Mouse (Mus musculus) heart, postnatal 0 days (tissue): ENCODE data around the gene Alg11. TPM values are rescaled to one million over a fixed set of nuclear protein-coding genes. Genes with fewer than 3 reads are reported as not detected.

Experiments used
- ATAC-seq: fragments of 200-750 bp; cut with Nextera tagmentation; 2 replicates; pipeline ENCODE4 v1.8.0; 2017; ENCODE audit warnings: low read depth, moderate number of reproducible peaks, moderate library complexity; ENCODE audit not compliant: insufficient read depth
- DNase-seq: peaks from one replicate; pipeline ENCODE4 v3.0.0-alpha.2; 2016; ENCODE audit warnings: low spot score
- H3K27ac ChIP-seq: fragments of 300-500 bp; sonication (generic); 2 replicates; pipeline ENCODE4 v1.5.1; 2014; ENCODE audit warnings: low read depth, mild to moderate bottlenecking
- H3K27me3 ChIP-seq: fragments of 300-500 bp; sonication (generic); 2 replicates; pipeline ENCODE4 v1.6.1; 2014; ENCODE audit warnings: low read length, mixed read lengths; ENCODE audit not compliant: control insufficient read depth, insufficient read depth
- H3K36me3 ChIP-seq: fragments of 300-500 bp; sonication (generic); replicated peaks from 2 replicates; pipeline ENCODE4 v1.6.1; 2014; ENCODE audit warnings: low read length, mixed read lengths; ENCODE audit not compliant: control insufficient read depth, insufficient read depth
- H3K4me1 ChIP-seq: fragments of 300-500 bp; sonication (generic); 2 replicates; pipeline ENCODE4 v1.6.1; 2014; ENCODE audit warnings: antibody characterized with exemption; ENCODE audit not compliant: control insufficient read depth, insufficient read depth
- H3K4me2 ChIP-seq: fragments of 300-500 bp; sonication (generic); 2 replicates; pipeline ENCODE4 v1.6.1; 2014; ENCODE audit warnings: low read depth, mild to moderate bottlenecking, low read length, moderate library complexity
- H3K4me3 ChIP-seq: fragments of 300-500 bp; sonication (generic); 2 replicates; pipeline ENCODE4 v1.5.1; 2014; ENCODE audit warnings: low read depth, low read length
- H3K9ac ChIP-seq: fragments of 300-500 bp; sonication (generic); replicated peaks from 2 replicates; pipeline ENCODE4 v1.6.1; 2014; ENCODE audit warnings: low read depth, low read length, mixed read lengths
- H3K9me3 ChIP-seq: fragments of 300-500 bp; sonication (generic); replicated peaks from 2 replicates; pipeline ENCODE4 v1.6.1; 2016; ENCODE audit warnings: low read length; ENCODE audit not compliant: control insufficient read depth
- CTCF ChIP-seq: IDR thresholded peaks from 2 replicates; pipeline ENCODE4 v1.5.1; 2016; ENCODE audit warnings: antibody characterized with exemption, control low read depth, low read depth
- EP300 ChIP-seq: IDR thresholded peaks from 2 replicates; pipeline ENCODE4 v1.6.1; 2016; ENCODE audit warnings: antibody characterized with exemption, low read depth
- WGBS: fragments of 180-500 bp; shearing (Covaris S2); extraction: QIAGEN DNeasy Blood & Tissue Kit; methylation state at CpG from one replicate; pipeline ENCODE4 v1.1.7; 2014; 5-methylcytosine and 5-hydroxymethylcytosine counted together
- polyA plus RNA-seq: library from polyadenylated mRNA; unstranded; fragments of >200 nt; fragmentation: Nextera tagmentation; extraction: Ambion mirVana; gene quantifications from 2 replicates; pipeline ENCODE4 v1.2.1, GENCODE M21; 2015
- total RNA-seq: library from RNA; depleted of rRNA; stranded (reverse); fragments of >200 nt; gene quantifications from 2 replicates; pipeline ENCODE4 v1.2.3, GENCODE M21; 2014; ENCODE audit warnings: low replicate concordance

The Alg11 gene
- total and polyA plus RNA-seq, 2 experiments from 2014 or later: 8.2 to 46.8 TPM

GRCm38 (mm10) chr8:22055492-22055877, 5.0 kb upstream of the Alg11 start:
- ATAC-seq (no peak), DNase-seq (no peak)
- Histone ChIP-seq H3K9ac (no peak overlapping the region), H3K4me3 (no peak overlapping the region), H3K27ac (no peak overlapping the region), H3K4me2 (no peak overlapping the region), H3K9me3 (no peaks in the 10 kb centered on the region), H3K36me3 (no peaks in the 10 kb centered on the region), H3K27me3 (peaks cover 24% of the 10 kb centered on the region; the same call in 1 of the 2 replicates), H3K4me1 (no peaks in the 10 kb centered on the region)
- TF ChIP-seq EP300 (no peak), CTCF (no peak)
- 86% methylated on average over 2 of the region's 2 CpGs for WGBS

GRCm38 (mm10) chr8:22056850-22057249, 3.7 kb upstream of the Alg11 start:
- H3K4me3 ChIP-seq: no peak overlapping the region
- ATAC-seq (no peak), DNase-seq (no peak)
- no peak overlapping the region for H3K4me2 ChIP-seq
- H3K9me3 ChIP-seq: no peaks in the 10 kb centered on the region
- no peaks in the 10 kb centered on the region for H3K36me3 ChIP-seq
- WGBS: 60% methylated on average over 3 of the region's 3 CpGs
- TF ChIP-seq EP300 (no peak), CTCF (no peak)
- no peak overlapping the region for H3K9ac ChIP-seq
- H3K4me1 ChIP-seq: peaks cover 5% of the 10 kb centered on the region
- H3K27me3 ChIP-seq: peaks cover 24% of the 10 kb centered on the region; the same call in 1 of the 2 replicates
- no peak overlapping the region for H3K27ac ChIP-seq

GRCm38 (mm10) chr8:22058368-22058767, 2.2 kb upstream of the Alg11 start:
- H3K27ac ChIP-seq: no peak overlapping the region
- H3K4me1 ChIP-seq: peaks cover 5% of the 10 kb centered on the region
- no peaks in the 10 kb centered on the region for H3K9me3 ChIP-seq
- no peak overlapping the region for H3K9ac ChIP-seq
- no peak for ATAC-seq
- peaks cover 24% of the 10 kb centered on the region; the same call in 1 of the 2 replicates for H3K27me3 ChIP-seq
- TF ChIP-seq EP300 (no peak), CTCF (no peak)
- DNase-seq: no peak
- 63% methylated on average over 9 of the region's 9 CpGs for WGBS
- H3K4me2 ChIP-seq: no peak overlapping the region
- H3K4me3 ChIP-seq: no peak overlapping the region
- peaks cover 13% of the 10 kb centered on the region; the same call in 1 of the 2 replicates for H3K36me3 ChIP-seq

GRCm38 (mm10) chr8:22059153-22059738, 1.3 kb upstream of the Alg11 start:
- H3K27me3 ChIP-seq: peaks cover 24% of the 10 kb centered on the region; the same call in 1 of the 2 replicates
- DNase-seq (no peak), ATAC-seq (no peak)
- WGBS: 53% methylated on average over 11 of the region's 11 CpGs
- peaks cover 5% of the 10 kb centered on the region for H3K4me1 ChIP-seq
- no peak overlapping the region for H3K27ac ChIP-seq
- H3K36me3 ChIP-seq: peaks cover 20% of the 10 kb centered on the region
- peak overlapping the region; percentile 72 for H3K4me3 ChIP-seq
- TF ChIP-seq EP300: no peak
- no peak for TF ChIP-seq CTCF
- no peaks in the 10 kb centered on the region for H3K9me3 ChIP-seq
- peak overlapping the region; percentile 91 for H3K4me2 ChIP-seq
- peak overlapping the region; percentile 51; the same call in 1 of the 2 replicates for H3K9ac ChIP-seq

GRCm38 (mm10) chr8:22059821-22060445, 588 bp upstream of the Alg11 start, which contains the start of gene Atp7b:
Gene Atp7b (minus strand): TSS chr8:22060305.
- Histone ChIP-seq H3K27ac (no peak within 1 kb of the TSS), H3K4me3 (peak within 1 kb of the TSS; percentile 72), H3K27me3 (peaks cover 24% of the 10 kb centered on the region; the same call in 1 of the 2 replicates), H3K4me2 (peak within 1 kb of the TSS; percentile 91), H3K9me3 (no peaks in the 10 kb centered on the region), H3K36me3 (peaks cover 26% of the 10 kb centered on the region), H3K9ac (peak within 1 kb of the TSS; percentile 51), H3K4me1 (peaks cover 5% of the 10 kb centered on the region)
- peak; percentile 65 for ATAC-seq
- TF ChIP-seq CTCF: no peak
- no peak for TF ChIP-seq EP300
- DNase-seq: peak; percentile 14
- under 1% methylated on average over 46 of the region's 46 CpGs for WGBS
